Mouse (Mus musculus): ENCODE results near the gene Npas2. TPM values are rescaled to one million over a fixed set of nuclear protein-coding genes. Genes with fewer than 3 reads are reported as not detected.
A peak's percentile ranks its signal among the peaks of the same experiment; 100 is the strongest.

Gene Npas2
- polyA plus RNA-seq (2016; fragmentation: Nextera tagmentation; extraction: Ambion mirVana), result 0.15 TPM in 1 of 2 replicates, not detected in the other

- no peaks in the 10 kb centered on the region for H3K36me3 ChIP-seq
- H3K27me3 ChIP-seq (ENCODE audit: low read depth, poor library complexity, severe bottlenecking), result peaks cover 77% of the 10 kb centered on the region
- peaks cover 29% of the 10 kb centered on the region for H3K4me1 ChIP-seq
- under 1% methylated on average over 63 of the region's 66 CpGs for WGBS
- no peaks in the 10 kb centered on the region for H3K9me3 ChIP-seq (replicated peaks)
- DNase-seq (ENCODE audit: low spot score), result peak; percentile 63
- H3K4me3 ChIP-seq, result peak within 1 kb of the TSS; percentile 74
- H3K27ac ChIP-seq, result peak within 1 kb of the TSS; percentile 72
Measured at GRCm38 (mm10) chr1:39192997-39193861, at the start of gene Npas2. TSS of gene Npas2 (plus strand) at chr1:39193731.

- Histone ChIP-seq H3K4me3 (no peak overlapping the region), H3K4me1 (no peaks in the 10 kb centered on the region), H3K27ac (no peak overlapping the region), H3K27me3 (ENCODE audit: low read depth, poor library complexity, severe bottlenecking) (no peaks in the 10 kb centered on the region), H3K9me3 (replicated peaks) (no peaks in the 10 kb centered on the region), H3K36me3 (no peaks in the 10 kb centered on the region)
- WGBS, result 84% methylated on average over 4 of the region's 4 CpGs
- no peak for DNase-seq (ENCODE audit: low spot score)
Measured at GRCm38 (mm10) chr1:39156778-39157177, 36.8 kb upstream of the Npas2 start.

GRCm38 (mm10) chr1:39160167-39160566 is 33.4 kb upstream of the Npas2 start:
- no peaks in the 10 kb centered on the region for H3K9me3 ChIP-seq (replicated peaks)
- no peak for DNase-seq (ENCODE audit: low spot score)
- H3K4me1 ChIP-seq, result no peaks in the 10 kb centered on the region
- no peaks in the 10 kb centered on the region for H3K27me3 ChIP-seq (ENCODE audit: low read depth, poor library complexity, severe bottlenecking)
- H3K4me3 ChIP-seq, result no peak overlapping the region
- H3K36me3 ChIP-seq, result no peaks in the 10 kb centered on the region
- no peak overlapping the region for H3K27ac ChIP-seq
- WGBS, result 56% methylated on average over 4 of the region's 4 CpGs

- no peaks in the 10 kb centered on the region for H3K27me3 ChIP-seq (ENCODE audit: low read depth, poor library complexity, severe bottlenecking)
- WGBS, result 100% methylated on average over 1 of the region's 1 CpGs
- H3K9me3 ChIP-seq (replicated peaks), result no peaks in the 10 kb centered on the region
- no peak overlapping the region for H3K27ac ChIP-seq
- H3K4me3 ChIP-seq, result no peak overlapping the region
- no peaks in the 10 kb centered on the region for H3K4me1 ChIP-seq
- DNase-seq (ENCODE audit: low spot score), result no peak
- H3K36me3 ChIP-seq, result no peaks in the 10 kb centered on the region
Measured at GRCm38 (mm10) chr1:39163077-39163476, 30.5 kb upstream of the Npas2 start.

GRCm38 (mm10) chr1:39176690-39177089 is 16.8 kb upstream of the Npas2 start:
- Histone ChIP-seq H3K27ac (no peak overlapping the region), H3K36me3 (no peaks in the 10 kb centered on the region), H3K4me3 (no peak overlapping the region), H3K4me1 (no peaks in the 10 kb centered on the region), H3K9me3 (replicated peaks) (no peaks in the 10 kb centered on the region), H3K27me3 (ENCODE audit: low read depth, poor library complexity, severe bottlenecking) (no peaks in the 10 kb centered on the region)
- 93% methylated on average over 5 of the region's 5 CpGs for WGBS
- no peak for DNase-seq (ENCODE audit: low spot score)

GRCm38 (mm10) chr1:39177211-39177610 is 16.3 kb upstream of the Npas2 start:
- 88% methylated on average over 14 of the region's 14 CpGs for WGBS
- no peaks in the 10 kb centered on the region for H3K27me3 ChIP-seq (ENCODE audit: low read depth, poor library complexity, severe bottlenecking)
- H3K4me3 ChIP-seq, result no peak overlapping the region
- H3K9me3 ChIP-seq (replicated peaks), result no peaks in the 10 kb centered on the region
- H3K4me1 ChIP-seq, result no peaks in the 10 kb centered on the region
- no peak for DNase-seq (ENCODE audit: low spot score)
- H3K36me3 ChIP-seq, result no peaks in the 10 kb centered on the region
- H3K27ac ChIP-seq, result no peak overlapping the region

- H3K4me1 ChIP-seq, result no peaks in the 10 kb centered on the region
- whole genome bisulfite sequencing, result 96% methylated on average over 11 of the region's 11 CpGs
- no peaks in the 10 kb centered on the region for H3K9me3 ChIP-seq (replicated peaks)
- no peaks in the 10 kb centered on the region for H3K36me3 ChIP-seq
- no peak overlapping the region for H3K27ac ChIP-seq
- no peak overlapping the region for H3K4me3 ChIP-seq
- no peaks in the 10 kb centered on the region for H3K27me3 ChIP-seq (ENCODE audit: low read depth, poor library complexity, severe bottlenecking)
- DNase-seq (ENCODE audit: low spot score), result no peak
Measured at GRCm38 (mm10) chr1:39179806-39180205, 13.7 kb upstream of the Npas2 start.

GRCm38 (mm10) chr1:39180517-39180916 is 13.0 kb upstream of the Npas2 start:
- DNase-seq (ENCODE audit: low spot score), result no peak
- WGBS, result 100% methylated on average over 1 of the region's 1 CpGs
- H3K27ac ChIP-seq, result no peak overlapping the region

GRCm38 (mm10) chr1:39181901-39182300 is 11.6 kb upstream of the Npas2 start:
- DNase-seq (ENCODE audit: low spot score), result no peak
- H3K27ac ChIP-seq, result no peak overlapping the region
- no peak overlapping the region for H3K4me3 ChIP-seq
- H3K9me3 ChIP-seq (replicated peaks), result no peaks in the 10 kb centered on the region
- H3K36me3 ChIP-seq, result no peaks in the 10 kb centered on the region
- no peaks in the 10 kb centered on the region for H3K4me1 ChIP-seq
- no peaks in the 10 kb centered on the region for H3K27me3 ChIP-seq (ENCODE audit: low read depth, poor library complexity, severe bottlenecking)
- WGBS, result 83% methylated on average over 4 of the region's 4 CpGs

More at GRCm38 (mm10) chr1:39180517-39180916, 13.0 kb upstream of the Npas2 start:
- no peaks in the 10 kb centered on the region for H3K9me3 ChIP-seq (replicated peaks)
- no peaks in the 10 kb centered on the region for H3K36me3 ChIP-seq
- no peaks in the 10 kb centered on the region for H3K4me1 ChIP-seq
- no peak overlapping the region for H3K4me3 ChIP-seq
- H3K27me3 ChIP-seq (ENCODE audit: low read depth, poor library complexity, severe bottlenecking), result no peaks in the 10 kb centered on the region

- H3K27ac ChIP-seq, result no peak overlapping the region
- no peaks in the 10 kb centered on the region for H3K36me3 ChIP-seq
- whole genome bisulfite sequencing, result 85% methylated on average over 5 of the region's 5 CpGs
- H3K4me1 ChIP-seq, result no peaks in the 10 kb centered on the region
- no peaks in the 10 kb centered on the region for H3K9me3 ChIP-seq (replicated peaks)
- peaks cover 7% of the 10 kb centered on the region for H3K27me3 ChIP-seq (ENCODE audit: low read depth, poor library complexity, severe bottlenecking)
- DNase-seq (ENCODE audit: low spot score), result no peak
- no peak overlapping the region for H3K4me3 ChIP-seq
Measured at GRCm38 (mm10) chr1:39185833-39186232, 7.7 kb upstream of the Npas2 start.

GRCm38 (mm10) chr1:39186711-39187437 is 6.7 kb upstream of the Npas2 start:
- H3K36me3 ChIP-seq, result no peaks in the 10 kb centered on the region
- WGBS, result 58% methylated on average over 6 of the region's 6 CpGs
- peaks cover 17% of the 10 kb centered on the region for H3K27me3 ChIP-seq (ENCODE audit: low read depth, poor library complexity, severe bottlenecking)
- no peaks in the 10 kb centered on the region for H3K9me3 ChIP-seq (replicated peaks)
- no peak for DNase-seq (ENCODE audit: low spot score)
- no peak overlapping the region for H3K4me3 ChIP-seq
- H3K27ac ChIP-seq, result no peak overlapping the region
- H3K4me1 ChIP-seq, result no peaks in the 10 kb centered on the region

- no peaks in the 10 kb centered on the region for H3K36me3 ChIP-seq
- no peak overlapping the region for H3K4me3 ChIP-seq
- H3K9me3 ChIP-seq (replicated peaks), result no peaks in the 10 kb centered on the region
- DNase-seq (ENCODE audit: low spot score), result no peak
- WGBS, result 85% methylated on average over 5 of the region's 5 CpGs
- H3K27ac ChIP-seq, result no peak overlapping the region
- peaks cover 25% of the 10 kb centered on the region for H3K4me1 ChIP-seq
- H3K27me3 ChIP-seq (ENCODE audit: low read depth, poor library complexity, severe bottlenecking), result peaks cover 60% of the 10 kb centered on the region
Measured at GRCm38 (mm10) chr1:39191122-39191521, 2.4 kb upstream of the Npas2 start.

GRCm38 (mm10) chr1:39192460-39192996 is 1.0 kb upstream of the Npas2 start:
- H3K27me3 ChIP-seq (ENCODE audit: low read depth, poor library complexity, severe bottlenecking), result peaks cover 73% of the 10 kb centered on the region
- H3K4me1 ChIP-seq, result peaks cover 29% of the 10 kb centered on the region
- no peak overlapping the region for H3K27ac ChIP-seq
- DNase-seq (ENCODE audit: low spot score), result peak; percentile 41
- no peaks in the 10 kb centered on the region for H3K36me3 ChIP-seq
- H3K9me3 ChIP-seq (replicated peaks), result no peaks in the 10 kb centered on the region
- H3K4me3 ChIP-seq, result peak overlapping the region; percentile 74
- WGBS, result 2% methylated on average over 28 of the region's 28 CpGs

All from limb, embryonic 10.5 days (tissue).